Mouse (Mus musculus) brain, embryonic 18.5 days (tissue): ENCODE results near the gene Gm20388.

Experiments
- DNase-seq: peaks from one replicate; pipeline ENCODE4 v3.0.0-alpha.2; 2012; ENCODE audit warnings: low read depth, low spot score

Gene Gm20388

DNA sequence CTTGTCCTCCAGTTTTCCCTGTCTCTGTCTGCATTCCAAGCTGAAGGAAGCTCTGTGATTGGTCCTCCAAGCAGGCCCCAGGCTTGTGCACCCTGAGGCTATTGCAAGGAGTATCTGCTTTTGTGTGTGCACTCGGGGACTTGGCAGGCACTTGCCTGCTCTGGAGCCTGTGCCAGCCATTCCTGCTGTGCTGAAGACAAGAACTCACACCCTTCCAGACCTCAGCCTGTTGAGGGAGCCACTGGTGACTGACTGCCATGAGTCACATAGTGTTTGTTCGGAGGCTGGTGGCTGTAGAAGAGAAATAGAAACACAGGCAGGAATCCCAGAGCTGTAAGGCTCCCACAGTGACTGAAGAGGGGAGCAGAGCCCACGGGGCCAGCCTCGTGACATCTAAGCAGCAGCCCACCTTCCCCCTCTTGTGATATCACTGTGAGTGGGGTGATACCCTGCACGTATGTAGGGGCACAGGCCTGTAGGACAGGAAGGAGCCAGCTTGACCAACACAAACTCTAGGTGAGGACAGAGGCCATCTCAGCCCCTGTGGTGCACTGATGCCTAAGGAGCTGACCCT lies 50.0 kb downstream of the Gm20388 start:
- DNase-seq, result peak; percentile 24

DNA sequence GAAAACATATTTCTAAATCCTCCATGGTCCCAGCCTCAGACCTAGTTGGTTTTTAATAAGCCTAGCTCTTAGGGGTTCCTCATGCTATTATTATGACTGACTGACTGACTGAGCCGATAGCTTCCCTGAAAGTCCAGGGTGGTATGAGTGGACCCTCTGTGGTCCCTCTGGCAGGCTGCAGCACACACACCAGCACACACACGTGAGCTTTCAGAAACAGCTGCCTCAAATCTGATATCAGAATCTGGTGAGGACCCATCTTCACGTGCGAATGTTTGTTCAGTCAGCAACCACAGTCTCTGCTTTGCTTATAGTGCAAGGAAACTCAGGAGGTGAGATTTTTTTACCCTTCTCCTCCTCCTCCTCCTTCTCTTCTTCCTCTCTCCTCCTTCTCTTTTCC lies 54.2 kb downstream of the Gm20388 start:
- DNase-seq, result no peak

DNA sequence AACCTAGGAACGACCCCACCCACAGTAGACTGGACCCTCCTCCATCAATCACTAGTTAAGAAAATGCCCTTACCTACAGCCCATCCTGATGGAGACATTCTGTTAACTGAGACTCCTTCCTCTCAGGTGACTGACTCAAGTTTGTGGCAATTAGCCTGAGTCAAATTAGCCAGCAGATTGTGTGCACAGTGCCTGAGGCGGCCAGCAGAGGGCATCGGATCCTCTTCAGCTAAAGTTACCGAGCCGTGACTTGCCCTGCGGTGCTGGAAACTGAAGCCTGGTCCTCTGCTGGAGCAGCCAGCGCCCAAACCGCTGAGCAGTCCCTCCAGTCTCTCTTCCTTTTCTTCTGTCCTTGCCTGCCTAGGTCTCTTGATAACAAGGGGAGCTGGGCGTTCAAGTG lies 56.8 kb downstream of the Gm20388 start:
- DNase-seq, result no peak

DNA sequence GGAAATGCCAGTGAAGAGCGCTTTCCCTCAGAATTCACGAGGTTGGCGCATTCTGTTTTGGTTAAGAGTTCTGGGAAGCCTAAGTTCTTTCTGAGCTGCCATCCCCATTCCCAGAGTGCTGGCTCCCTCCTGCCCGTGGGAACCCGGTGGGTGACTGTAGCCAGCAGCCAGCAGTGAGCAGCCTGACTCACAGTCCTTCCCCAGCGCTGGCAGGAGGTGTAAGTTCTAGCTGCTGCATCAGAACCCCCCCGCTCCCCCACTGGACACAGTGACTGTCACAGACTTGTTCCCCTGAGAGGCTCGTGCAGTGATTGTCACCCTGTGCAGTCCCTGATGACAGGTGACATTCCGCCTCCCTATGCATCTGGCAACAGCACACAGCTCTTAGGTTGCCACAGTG lies 59.5 kb downstream of the Gm20388 start:
- no peak for DNase-seq

DNA sequence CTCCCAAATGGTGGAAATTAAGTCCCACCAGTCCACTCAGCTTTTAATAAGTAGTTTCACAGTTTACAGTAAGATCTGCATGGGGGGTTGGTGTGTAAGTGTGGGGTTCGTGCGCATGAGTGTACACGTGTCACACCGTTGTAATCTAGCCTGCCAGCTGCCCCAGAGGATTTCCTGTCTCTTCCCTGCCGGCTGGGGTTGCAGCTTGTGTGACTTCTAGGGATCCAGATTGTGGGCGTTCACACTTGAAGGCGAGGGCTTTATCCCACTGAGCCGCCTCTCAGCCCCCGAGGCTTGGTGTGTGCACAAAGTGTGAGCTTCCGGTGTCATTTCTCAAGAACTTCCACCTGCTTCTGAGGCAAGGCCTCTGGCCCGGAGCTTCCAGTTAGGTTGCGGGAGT lies 61.9 kb downstream of the Gm20388 start:
- DNase-seq, result no peak

DNA sequence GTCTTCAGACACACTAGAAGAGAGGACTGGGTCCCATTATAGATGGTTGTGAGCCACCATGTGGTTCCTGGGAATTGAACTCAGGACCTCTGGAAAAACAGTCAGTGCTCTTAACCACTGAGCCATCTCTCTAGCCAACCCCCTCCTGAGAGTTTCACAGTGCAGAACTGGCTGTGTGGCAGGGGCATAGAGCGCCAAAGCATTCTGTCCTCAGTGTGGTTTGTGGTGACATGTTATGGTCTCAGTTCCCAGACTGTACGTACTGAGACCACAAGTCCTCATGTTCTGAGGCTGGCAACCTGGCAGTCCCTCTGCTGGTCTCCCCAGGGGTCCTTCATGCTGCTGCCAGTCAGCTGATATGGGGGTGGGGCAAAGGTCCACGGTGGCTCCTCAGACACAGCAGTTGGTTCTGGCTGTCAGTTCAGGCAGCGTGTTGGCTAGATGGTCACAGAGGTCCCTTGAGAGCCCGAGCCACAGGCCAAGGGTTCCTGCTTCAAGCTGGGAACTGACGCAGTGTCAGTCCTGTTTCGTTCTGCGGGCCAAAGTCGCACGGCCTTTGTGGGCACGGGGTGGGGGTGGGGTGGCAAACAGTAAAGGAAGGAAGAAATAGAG lies 68.2 kb downstream of the Gm20388 start:
- no peak for DNase-seq

DNA sequence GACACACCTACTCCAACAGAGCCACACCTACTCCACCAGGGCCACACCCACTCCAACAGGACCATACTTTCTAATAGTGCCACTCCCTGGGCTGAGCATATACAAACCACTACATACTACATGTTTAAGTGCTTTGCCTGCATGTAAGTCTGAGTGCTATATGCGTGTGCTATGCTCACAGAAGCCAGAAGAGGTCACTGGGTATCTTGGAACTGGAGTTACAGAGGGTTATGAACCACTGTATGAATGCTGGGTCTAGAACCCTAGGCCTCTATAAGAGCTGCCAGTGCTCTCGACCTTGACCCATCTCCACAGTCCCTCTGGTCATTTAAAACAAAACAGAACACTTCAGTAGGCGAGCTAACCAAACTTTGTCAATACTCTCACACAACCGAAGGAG lies 70.6 kb downstream of the Gm20388 start:
- DNase-seq, result no peak

DNA sequence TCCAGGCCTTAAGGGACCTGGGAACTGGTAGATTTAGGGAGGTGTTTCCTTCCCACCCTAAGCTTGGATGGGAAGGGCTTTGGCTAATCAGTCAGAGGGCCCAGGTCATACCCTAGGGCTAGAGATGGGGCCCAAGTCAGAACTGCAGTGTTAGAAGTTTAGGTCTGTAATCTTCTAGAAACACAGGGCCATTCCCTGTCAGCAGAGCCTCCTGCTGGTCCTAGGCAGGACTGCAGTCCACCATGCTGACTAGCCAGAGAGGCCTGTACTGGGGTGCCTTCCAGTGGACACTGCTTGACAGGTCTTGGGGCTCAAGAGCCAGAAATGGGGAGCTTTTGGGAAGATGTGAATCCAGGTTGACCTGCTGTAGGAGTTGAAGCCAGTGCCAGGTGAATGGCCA lies 73.4 kb downstream of the Gm20388 start:
- DNase-seq, result no peak

DNA sequence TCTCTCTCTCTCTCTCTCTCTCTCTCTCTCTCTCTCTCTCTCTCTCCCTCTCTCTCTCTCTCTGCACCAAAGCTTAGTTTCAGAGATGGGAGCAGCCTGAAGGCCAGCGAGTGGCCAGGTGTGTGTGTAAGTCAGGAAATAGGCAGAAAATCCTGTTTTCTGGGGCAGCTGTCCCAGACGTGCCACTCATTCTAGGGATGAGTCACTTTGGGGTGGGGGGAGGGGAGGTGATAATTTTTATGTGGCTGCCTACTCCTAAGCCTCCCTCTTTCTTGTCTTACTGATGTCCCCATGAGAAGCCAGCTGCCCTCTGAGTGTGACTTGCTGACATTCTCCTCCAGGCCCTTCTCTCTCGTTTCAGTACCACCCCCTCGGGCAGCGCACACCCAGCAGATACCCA lies 75.5 kb downstream of the Gm20388 start:
- DNase-seq, result no peak

DNA sequence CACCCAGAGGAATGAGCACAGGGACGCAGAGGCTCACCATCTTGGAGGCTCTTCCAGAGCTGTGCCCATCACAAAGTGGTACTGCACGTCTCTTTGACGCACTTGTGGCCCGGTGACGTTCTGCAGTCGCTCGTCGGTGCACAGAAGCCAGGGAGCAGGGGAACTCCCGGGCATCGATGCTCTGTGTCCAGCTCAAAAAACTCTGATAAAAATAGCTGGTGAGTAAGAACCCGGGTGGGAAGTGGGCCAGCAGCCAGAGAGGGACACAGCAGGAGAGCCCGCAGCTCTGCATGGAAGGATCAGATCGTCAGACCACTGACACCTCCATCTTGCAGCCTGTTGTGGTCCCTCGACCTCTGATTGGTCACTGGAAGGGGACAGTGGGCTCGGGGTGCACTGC lies 77.4 kb downstream of the Gm20388 start:
- no peak for DNase-seq

DNA sequence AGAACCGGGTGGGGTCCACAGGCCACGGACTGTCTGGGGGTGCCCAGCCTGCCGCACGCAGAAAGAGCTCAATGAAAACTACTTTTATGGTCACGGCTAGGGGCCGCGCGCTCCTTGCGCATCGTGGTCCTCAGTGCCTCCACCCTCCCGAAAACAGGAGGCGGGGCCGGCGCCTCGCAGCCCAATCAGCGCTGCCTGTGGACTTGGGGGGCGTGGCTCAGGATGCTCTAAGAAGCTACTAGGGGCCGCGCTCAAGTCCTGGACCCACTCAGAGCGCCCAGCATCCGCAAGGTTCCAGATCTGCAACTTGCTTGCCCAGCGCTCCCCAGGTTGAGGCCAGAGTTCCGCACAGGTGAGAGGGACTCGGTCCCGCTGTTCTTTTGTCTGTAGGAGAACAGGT lies 81.6 kb downstream of the Gm20388 start, which contains the start of gene Crispld2:
Gene Crispld2, plus strand, starts transcription at position 190 of the 400 bp plus-strand sequence.
- peak; percentile 61 for DNase-seq

DNA sequence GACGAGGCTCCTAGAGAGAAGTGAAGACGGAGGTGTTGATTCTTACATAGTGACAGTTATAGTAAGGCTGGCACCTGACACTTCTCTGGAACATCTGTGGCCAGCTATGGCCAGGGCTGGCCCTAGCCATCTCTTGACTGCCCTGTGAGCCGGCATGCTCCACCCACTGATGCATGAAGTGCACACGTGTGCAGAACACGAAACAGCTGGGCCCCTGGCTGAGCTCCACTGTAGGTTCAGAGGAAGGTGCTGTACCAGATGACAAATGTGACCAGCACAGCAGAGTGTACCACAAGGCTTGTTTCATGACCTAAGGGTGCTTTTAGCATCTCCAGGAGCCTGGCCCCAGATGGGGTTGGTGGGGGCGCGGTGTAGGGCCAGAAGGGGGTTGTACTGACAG lies 83.5 kb downstream of the Gm20388 start:
- no peak for DNase-seq

DNA sequence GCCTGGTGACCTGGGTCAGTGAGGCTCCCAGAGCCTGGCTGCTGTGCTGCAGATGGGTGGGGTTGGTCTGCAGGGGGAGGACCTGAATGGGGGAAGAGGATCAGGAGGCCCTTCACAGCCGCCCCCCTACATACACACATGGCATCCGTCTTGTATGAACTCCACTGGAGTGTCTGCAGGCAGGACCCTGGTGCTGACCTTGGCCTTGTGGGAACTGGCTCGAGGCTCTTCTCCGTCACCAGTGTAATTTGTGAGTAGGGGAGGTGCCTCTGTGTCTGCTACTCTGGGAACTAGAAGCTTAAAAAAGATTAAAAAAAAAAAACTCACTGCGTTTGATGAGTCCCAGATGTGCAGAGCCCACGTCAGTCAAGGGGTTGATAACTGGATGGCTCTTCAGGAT lies 83.9 kb downstream of the Gm20388 start:
- no peak for DNase-seq

DNA sequence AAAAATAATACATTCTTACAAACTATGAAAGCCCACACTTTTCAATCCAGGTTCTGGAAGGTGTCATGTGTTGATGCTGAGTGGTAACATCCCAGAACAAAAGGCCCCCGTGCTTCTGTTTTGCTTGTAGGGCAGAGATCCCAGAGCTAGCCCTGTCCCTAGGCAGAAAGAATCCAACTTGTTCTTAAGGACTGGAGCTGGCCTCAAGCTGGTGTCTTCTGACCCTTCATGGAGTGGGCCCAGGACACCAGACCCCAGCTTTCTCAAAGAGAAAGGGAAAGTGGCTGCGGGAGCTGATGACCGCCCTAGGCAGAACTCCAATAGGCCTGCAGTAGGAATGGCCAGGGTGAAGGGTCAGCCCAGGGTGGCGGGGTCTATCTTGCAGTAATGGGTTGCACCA lies 86.6 kb downstream of the Gm20388 start:
- no peak for DNase-seq

DNA sequence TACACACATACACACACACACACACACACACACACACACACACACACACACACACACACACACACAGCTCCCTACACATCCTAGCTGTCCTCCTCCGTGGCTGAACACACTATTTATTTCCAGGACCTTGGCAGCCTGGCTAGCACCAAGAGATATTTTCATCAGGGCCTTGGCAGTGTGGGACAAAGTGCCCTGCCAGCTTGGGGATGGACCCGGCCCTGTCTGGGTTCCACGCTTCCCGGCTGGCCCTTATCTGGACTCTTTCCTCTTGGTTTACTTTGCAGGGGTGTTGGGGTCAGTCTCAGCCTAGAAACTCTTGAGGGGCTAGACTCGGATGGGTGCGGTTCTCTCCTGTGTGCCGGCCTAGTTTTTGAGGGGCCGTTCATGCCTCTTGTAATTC lies 89.8 kb downstream of the Gm20388 start:
- DNase-seq, result no peak

DNA sequence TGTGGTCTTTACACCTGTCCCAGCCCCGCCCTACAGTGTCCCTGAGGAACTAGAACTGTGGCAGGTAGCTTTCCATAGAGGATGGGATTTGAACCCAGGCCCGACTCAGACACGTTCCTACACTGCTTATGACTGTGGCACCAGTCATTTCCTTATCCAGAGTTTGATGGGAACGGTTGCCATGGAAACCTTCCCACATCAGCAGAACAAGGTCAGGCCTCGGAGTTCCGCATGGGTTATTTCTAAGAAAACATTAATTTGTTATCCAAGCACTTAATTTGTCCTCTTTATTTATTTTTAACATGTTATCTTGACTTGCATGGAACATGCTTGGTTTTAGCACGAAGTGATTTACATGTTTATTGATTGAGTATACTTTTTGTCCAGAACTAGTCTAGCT lies 91.1 kb downstream of the Gm20388 start:
- no peak for DNase-seq

DNA sequence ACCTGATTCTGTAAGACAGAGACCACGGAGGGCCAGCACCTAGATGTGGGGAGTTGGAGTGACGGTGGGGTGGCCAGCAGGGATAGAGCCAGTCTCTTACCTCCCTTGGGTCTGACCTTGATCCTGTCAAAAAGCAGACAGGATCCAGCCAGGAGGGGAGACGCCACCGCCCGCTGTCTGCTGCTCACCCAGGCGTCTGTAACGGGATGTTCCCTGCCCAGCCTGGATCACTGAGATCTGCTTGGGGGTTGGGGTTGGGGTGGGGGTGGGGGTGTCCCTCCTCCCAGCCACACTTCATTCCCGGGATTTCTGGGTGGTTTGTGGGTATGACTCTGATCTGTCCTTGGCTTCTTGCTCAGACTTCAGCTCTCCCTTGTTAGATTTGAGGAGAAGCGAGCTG lies 91.7 kb downstream of the Gm20388 start:
- no peak for DNase-seq

DNA sequence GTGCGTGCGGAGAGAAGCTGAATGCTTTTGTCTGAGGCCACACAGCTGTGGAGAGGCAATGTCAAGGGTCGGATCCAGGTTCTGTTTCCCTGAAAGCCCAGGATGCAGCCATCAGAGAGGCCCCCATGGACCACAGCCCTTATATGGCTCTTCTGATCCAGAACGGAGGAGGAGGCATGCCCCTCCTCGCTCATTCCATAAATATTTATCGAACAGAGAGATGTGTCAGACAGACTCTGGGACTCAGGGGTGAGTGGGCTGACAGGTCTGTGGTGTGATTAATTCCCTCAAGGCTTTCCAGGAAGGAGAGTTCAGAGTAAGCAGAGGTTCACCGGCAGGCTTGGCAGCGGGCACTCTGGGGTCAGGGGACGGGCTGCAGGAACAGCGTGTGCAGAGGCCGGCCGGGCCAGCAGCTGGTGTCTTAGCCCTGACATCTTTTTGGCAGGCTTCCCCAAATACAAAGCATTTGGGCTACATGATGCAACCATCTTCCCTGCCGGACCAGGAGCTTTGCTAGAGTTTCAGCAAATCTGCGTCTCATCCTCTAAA lies 93.6 kb downstream of the Gm20388 start:
- DNase-seq, result no peak

DNA sequence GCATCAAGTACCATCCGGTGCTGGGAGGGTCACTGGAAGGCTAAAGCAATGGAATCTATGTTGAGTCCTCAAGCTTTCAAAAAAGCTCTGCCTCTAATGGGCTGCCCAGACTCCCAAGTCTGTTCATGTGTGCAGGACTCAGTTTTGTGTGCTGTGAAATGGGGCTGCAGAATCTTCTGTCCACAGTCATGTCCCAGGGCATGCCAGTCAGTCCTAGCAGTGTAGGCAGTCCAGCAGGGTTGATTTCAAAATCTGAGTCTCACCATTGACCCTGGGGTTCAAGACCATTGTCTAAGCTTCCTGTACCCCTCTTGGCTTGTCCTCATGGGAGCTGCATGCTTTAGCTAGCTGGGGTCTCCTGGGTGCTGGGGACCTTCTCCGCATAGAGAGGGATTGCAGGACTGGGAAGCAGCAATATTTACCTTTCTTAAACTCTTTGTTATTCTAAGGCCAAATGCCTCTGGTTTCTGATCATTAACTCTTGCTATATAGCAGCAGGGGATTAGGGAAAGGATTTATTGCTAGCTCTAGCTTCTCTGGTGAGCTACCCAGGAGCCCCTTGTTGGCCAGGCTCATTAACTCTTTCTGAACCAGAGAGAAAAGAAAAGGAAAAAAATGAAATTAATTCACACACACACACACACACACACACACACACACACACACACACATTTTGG lies 94.2 kb downstream of the Gm20388 start:
- DNase-seq, result no peak

DNA sequence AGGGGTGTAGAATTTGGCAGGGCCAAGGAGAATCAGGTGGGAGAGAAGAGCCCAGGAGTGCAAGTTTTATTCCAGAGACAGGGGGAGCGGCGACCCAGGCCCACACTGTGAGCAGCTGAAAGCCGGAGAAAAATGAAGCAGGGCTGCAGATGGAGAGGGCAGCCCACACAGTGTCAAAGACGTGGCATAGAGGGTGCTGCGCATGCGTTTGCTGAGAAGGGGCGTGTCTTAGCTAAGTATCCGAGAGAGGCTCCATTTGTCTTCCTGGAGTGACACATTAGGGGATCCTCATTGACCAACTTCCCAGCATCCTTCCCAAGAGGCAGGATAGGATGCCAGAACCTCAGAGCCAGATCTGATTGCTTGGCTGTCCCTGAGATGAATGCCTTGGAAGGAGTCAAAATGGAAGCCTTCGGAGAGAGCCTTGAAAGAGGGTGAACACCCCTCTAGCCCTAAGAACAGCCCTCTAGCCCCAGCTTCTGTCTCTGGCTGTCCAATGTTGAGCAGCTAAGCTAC lies 96.1 kb downstream of the Gm20388 start:
- DNase-seq, result no peak

DNA sequence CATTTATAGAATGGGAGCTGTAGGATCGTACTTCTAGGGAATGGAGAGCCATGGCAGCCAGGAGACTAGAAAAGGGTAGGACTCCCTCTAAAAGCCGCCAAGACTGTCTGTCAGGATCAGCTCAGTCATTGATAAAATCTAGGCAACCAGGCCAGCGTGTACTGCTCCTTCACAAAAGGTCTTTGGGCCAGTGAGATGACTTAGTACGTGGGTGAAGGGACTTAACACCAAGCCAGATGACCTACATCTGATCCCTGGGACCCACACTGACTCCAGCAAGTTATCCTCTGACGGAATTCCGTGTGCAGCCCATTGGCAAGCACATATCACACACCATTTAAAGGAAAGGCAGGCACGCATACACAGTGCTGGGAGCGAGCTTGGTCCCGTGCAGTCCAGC lies 96.5 kb downstream of the Gm20388 start:
- no peak for DNase-seq

DNA sequence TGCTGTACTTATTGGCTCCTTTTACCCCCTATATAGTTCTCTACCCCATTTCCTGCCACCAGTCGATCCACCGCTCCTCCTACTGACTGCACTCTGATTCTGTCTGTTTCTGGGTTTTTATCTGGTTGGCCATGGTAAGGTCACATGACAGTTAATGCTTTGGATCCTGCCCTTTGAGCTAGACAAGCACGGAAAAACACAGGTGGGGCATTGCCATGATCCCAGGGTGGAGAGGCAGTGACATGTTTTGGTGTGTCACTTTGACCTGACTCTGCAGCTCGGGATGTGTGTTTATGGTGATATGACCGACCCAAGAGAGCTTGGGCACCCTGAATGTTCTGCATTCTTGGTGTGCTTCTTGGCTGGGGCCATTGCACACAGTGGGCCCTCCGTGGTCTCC lies 98.6 kb downstream of the Gm20388 start:
- no peak for DNase-seq

DNA sequence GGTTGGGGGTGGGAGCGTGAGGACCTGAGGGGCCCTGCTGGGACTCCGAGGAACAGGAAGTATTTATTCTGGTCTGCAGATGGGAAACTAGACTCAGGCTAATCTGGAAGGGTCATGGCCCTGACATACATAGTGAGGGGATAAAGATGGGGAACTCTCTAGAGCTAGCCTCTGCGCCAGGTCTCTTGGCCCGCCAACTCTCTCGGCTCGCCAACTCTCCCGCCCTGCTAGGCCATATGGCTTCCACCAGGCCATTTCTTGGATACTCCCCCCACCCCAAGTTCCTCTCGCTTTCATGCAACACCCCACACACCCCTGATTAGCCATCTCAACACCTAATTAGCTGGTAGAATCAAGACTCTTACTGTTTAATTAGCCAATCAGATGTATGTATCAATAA lies 101.8 kb downstream of the Gm20388 start:
- DNase-seq, result no peak
